Mouse (Mus musculus): ENCODE data around the gene Large1. TPM values are rescaled to one million over a fixed set of nuclear protein-coding genes. Genes with fewer than 3 reads are reported as not detected.

Gene Large1
- polyA plus RNA-seq, 1 experiment from 2014 or later = 5.6 TPM

DNA sequence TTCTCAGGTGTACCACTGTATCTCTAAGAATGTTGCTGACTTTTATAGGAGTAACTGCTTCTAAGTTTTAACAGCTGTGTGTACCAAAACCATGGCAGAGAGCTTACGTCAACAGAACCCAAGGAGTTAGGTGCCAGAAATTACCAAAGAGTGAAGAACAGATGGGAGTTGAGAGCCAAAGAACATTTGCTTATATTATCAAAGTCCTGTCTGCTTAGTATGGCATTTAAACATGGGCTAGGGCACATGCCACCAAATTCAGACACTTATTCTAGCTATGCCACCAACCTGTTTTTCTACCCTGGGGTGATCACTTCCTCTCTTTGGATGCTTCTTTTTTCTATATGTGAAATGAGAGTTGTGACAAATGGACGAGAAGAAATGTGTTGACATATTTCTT, 479.9 kb downstream of the Large1 start:
- H3K27me3 ChIP-seq (ENCODE audit: control insufficient read depth, insufficient read depth, low read length) = no peaks in the 10 kb centered on the region
- no peak for ATAC-seq (replicated peaks; ENCODE audit: extremely low read depth, insufficient read depth, low FRiP score)
- no peak overlapping the region for H3K4me3 ChIP-seq (ENCODE audit: low read length)
- no peaks in the 10 kb centered on the region for H3K4me1 ChIP-seq (ENCODE audit: control insufficient read depth, insufficient read depth, low read length)
- H3K36me3 ChIP-seq (ENCODE audit: control insufficient read depth, insufficient read depth) = peaks cover 3% of the 10 kb centered on the region; the same call in 1 of the 2 replicates
- no peak overlapping the region for H3K4me2 ChIP-seq (ENCODE audit: low read depth, low read length)
- no peak overlapping the region for H3K27ac ChIP-seq (ENCODE audit: low read length)
- WGBS = 85% methylated on average over 2 of the region's 2 CpGs
- H3K9me3 ChIP-seq (replicated peaks; ENCODE audit: control insufficient read depth, low read length) = no peaks in the 10 kb centered on the region
- H3K9ac ChIP-seq (ENCODE audit: low read length) = no peak overlapping the region

DNA sequence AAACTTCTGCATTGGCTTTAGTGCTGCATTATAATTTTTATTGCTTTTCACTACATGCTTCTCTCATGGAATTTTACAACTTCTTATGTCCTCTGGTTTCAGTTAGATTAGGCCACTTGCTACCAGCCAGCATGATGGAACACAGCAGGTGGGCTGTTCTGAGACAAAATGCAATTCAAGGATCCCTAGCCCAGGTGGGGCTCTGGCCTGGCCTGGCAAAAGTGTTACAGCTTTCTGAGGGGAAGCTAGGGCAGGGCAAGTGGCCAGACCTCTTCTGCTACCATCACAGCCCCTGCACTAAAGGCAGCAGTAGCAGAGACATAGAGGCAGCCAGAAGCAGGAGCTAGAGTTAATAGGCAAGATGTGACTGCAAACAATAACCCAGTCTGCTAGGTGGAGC, 506.5 kb downstream of the Large1 start:
- Histone ChIP-seq H3K4me2 (ENCODE audit: low read depth, low read length) (no peak overlapping the region), H3K36me3 (ENCODE audit: control insufficient read depth, insufficient read depth) (peaks cover 13% of the 10 kb centered on the region), H3K4me1 (ENCODE audit: control insufficient read depth, insufficient read depth, low read length) (no peaks in the 10 kb centered on the region), H3K4me3 (ENCODE audit: low read length) (no peak overlapping the region), H3K9ac (ENCODE audit: low read length) (no peak overlapping the region), H3K9me3 (replicated peaks; ENCODE audit: control insufficient read depth, low read length) (no peaks in the 10 kb centered on the region), H3K27ac (ENCODE audit: low read length) (no peak overlapping the region), H3K27me3 (ENCODE audit: control insufficient read depth, insufficient read depth, low read length) (no peaks in the 10 kb centered on the region)
- no peak for ATAC-seq (replicated peaks; ENCODE audit: extremely low read depth, insufficient read depth, low FRiP score)

DNA sequence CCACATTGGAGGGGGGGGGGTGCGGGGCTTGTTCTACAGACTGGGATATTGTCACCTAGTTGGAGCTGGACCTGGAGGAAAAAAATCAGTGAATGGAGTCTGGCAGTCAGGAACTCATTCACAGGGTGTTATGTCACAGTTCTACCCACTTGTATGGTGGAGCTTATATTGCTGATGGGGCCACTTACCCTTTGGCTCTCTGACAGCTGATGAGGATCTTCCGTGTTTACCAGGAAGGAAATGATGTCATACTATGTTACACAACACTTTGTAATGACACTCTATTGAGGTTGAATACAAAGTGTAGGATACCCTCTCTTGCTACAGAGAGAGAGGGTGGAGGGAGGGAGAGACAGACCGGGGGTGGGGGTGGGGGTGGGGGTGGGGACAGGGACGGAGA, 517.5 kb downstream of the Large1 start:
- no peaks in the 10 kb centered on the region for H3K27me3 ChIP-seq (ENCODE audit: control insufficient read depth, insufficient read depth, low read length)
- no peak overlapping the region for H3K9ac ChIP-seq (ENCODE audit: low read length)
- H3K4me1 ChIP-seq (ENCODE audit: control insufficient read depth, insufficient read depth, low read length) = no peaks in the 10 kb centered on the region
- ATAC-seq (replicated peaks; ENCODE audit: extremely low read depth, insufficient read depth, low FRiP score) = no peak
- H3K36me3 ChIP-seq (ENCODE audit: control insufficient read depth, insufficient read depth) = no peaks in the 10 kb centered on the region
- WGBS = 67% methylated on average over 4 of the region's 4 CpGs
- no peak overlapping the region for H3K27ac ChIP-seq (ENCODE audit: low read length)
- H3K4me3 ChIP-seq (ENCODE audit: low read length) = no peak overlapping the region
- H3K4me2 ChIP-seq (ENCODE audit: low read depth, low read length) = no peak overlapping the region
- H3K9me3 ChIP-seq (replicated peaks; ENCODE audit: control insufficient read depth, low read length) = no peaks in the 10 kb centered on the region

DNA sequence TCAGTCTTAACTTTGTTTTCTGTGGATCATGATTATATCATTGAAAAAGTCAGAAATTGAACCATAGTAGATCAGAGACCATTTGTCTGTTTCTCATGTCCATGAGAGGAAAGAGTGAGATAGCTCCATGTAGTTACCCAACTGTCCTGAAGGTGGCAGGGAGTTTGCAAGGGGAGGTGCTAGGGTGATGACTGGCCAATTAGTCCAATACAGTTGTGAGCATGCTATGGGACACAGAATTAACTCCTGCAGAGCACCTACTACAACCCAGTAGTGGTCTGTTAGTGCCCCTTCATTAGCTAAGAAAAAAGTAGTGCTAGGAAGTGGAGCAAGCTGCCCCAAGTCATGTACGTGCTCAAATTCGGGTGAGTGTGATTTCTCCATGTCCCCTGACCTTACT, 520.2 kb downstream of the Large1 start:
- Histone ChIP-seq H3K27ac (ENCODE audit: low read length) (no peak overlapping the region), H3K36me3 (ENCODE audit: control insufficient read depth, insufficient read depth) (no peaks in the 10 kb centered on the region), H3K27me3 (ENCODE audit: control insufficient read depth, insufficient read depth, low read length) (no peaks in the 10 kb centered on the region), H3K4me1 (ENCODE audit: control insufficient read depth, insufficient read depth, low read length) (no peaks in the 10 kb centered on the region), H3K4me3 (ENCODE audit: low read length) (no peak overlapping the region), H3K4me2 (ENCODE audit: low read depth, low read length) (no peak overlapping the region), H3K9me3 (replicated peaks; ENCODE audit: control insufficient read depth, low read length) (no peaks in the 10 kb centered on the region), H3K9ac (ENCODE audit: low read length) (no peak overlapping the region)
- 76% methylated on average over 2 of the region's 2 CpGs for WGBS
- ATAC-seq (replicated peaks; ENCODE audit: extremely low read depth, insufficient read depth, low FRiP score) = no peak

DNA sequence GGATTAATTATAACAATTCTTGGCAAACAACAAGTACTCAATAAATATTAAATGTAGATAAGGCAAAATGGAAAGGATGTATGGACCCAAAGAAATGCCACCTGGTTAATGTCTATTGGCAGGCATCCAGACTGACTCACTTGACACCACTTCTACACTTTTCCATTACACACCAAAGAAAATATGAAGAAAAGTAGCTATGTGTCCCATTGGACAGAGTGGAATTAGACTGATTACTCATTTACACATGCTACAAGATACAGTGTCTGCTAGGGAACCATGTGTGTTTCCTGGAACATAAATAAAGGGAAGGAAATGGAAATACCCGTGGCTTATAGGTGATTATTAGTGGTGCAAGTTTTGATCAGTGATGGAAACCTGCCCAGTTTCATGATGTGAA, 521.0 kb downstream of the Large1 start:
- Histone ChIP-seq H3K4me2 (ENCODE audit: low read depth, low read length) (no peak overlapping the region), H3K4me1 (ENCODE audit: control insufficient read depth, insufficient read depth, low read length) (no peaks in the 10 kb centered on the region), H3K36me3 (ENCODE audit: control insufficient read depth, insufficient read depth) (no peaks in the 10 kb centered on the region), H3K9ac (ENCODE audit: low read length) (no peak overlapping the region), H3K27me3 (ENCODE audit: control insufficient read depth, insufficient read depth, low read length) (no peaks in the 10 kb centered on the region), H3K4me3 (ENCODE audit: low read length) (no peak overlapping the region), H3K27ac (ENCODE audit: low read length) (no peak overlapping the region), H3K9me3 (replicated peaks; ENCODE audit: control insufficient read depth, low read length) (no peaks in the 10 kb centered on the region)
- no peak for ATAC-seq (replicated peaks; ENCODE audit: extremely low read depth, insufficient read depth, low FRiP score)
- WGBS = 44% methylated on average over 1 of the region's 1 CpGs

DNA sequence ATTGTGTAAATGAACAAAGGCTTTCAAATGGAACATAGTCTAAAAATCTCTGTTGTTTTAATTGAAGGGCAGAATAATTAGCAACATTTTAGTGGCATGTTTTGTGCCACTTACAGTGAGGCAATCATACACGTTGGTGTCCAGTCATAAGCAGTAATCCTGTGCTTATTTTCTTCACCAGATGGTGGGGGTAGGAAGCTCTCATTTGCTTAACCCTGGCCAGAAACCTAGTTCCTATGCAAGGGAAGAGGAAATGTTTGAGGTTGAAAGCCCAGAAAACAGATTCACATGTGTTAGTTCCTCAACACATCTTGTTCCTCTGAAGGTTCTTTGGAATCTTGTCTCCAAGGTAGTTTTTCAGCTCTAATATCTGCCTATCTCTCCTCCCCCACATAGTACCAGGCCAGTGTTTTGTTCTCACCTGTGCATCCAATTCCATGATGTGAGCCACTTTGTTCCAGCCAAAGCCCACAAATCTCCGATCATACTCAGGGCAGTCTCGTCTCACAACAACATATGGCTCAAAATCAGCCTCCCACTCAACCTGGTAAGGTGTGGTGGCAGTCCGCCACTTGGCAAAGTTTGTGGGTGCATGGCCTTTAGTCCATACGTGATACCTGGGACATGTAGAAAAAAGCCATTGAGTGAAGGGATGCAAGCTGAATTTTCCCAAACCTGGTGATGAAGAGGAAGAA, 535.5 kb downstream of the Large1 start:
- Histone ChIP-seq H3K27me3 (ENCODE audit: control insufficient read depth, insufficient read depth, low read length) (no peaks in the 10 kb centered on the region), H3K9ac (ENCODE audit: low read length) (no peak overlapping the region), H3K27ac (ENCODE audit: low read length) (no peak overlapping the region), H3K4me1 (ENCODE audit: control insufficient read depth, insufficient read depth, low read length) (no peaks in the 10 kb centered on the region), H3K9me3 (replicated peaks; ENCODE audit: control insufficient read depth, low read length) (no peaks in the 10 kb centered on the region), H3K4me2 (ENCODE audit: low read depth, low read length) (no peak overlapping the region), H3K36me3 (ENCODE audit: control insufficient read depth, insufficient read depth) (peaks cover 6% of the 10 kb centered on the region; the same call in 1 of the 2 replicates), H3K4me3 (ENCODE audit: low read length) (no peak overlapping the region)
- 84% methylated on average over 5 of the region's 5 CpGs for WGBS
- ATAC-seq (replicated peaks; ENCODE audit: extremely low read depth, insufficient read depth, low FRiP score) = no peak

DNA sequence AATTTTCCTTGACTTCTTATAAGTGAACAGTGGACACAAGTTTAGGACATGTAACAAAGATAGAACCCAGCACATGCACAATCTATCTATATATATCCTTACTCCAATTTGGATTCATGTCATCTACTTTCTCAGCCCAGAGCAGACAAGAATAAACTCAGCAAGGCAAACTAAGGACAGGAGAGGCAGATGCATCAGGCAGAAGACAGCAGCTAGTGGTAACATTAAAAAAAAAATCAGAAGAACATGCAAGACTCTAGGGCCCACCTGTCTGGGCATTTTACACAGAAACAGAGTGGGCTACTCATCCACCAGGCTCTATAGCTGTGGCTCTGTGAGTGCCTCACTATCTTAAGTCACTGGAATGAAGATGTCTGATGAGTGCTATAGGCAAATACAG, 536.7 kb downstream of the Large1 start:
- Histone ChIP-seq H3K4me2 (ENCODE audit: low read depth, low read length) (no peak overlapping the region), H3K9me3 (replicated peaks; ENCODE audit: control insufficient read depth, low read length) (no peaks in the 10 kb centered on the region), H3K36me3 (ENCODE audit: control insufficient read depth, insufficient read depth) (peaks cover 6% of the 10 kb centered on the region; the same call in 1 of the 2 replicates), H3K4me1 (ENCODE audit: control insufficient read depth, insufficient read depth, low read length) (no peaks in the 10 kb centered on the region), H3K4me3 (ENCODE audit: low read length) (no peak overlapping the region), H3K27me3 (ENCODE audit: control insufficient read depth, insufficient read depth, low read length) (no peaks in the 10 kb centered on the region), H3K9ac (ENCODE audit: low read length) (no peak overlapping the region), H3K27ac (ENCODE audit: low read length) (no peak overlapping the region)
- no peak for ATAC-seq (replicated peaks; ENCODE audit: extremely low read depth, insufficient read depth, low FRiP score)

DNA sequence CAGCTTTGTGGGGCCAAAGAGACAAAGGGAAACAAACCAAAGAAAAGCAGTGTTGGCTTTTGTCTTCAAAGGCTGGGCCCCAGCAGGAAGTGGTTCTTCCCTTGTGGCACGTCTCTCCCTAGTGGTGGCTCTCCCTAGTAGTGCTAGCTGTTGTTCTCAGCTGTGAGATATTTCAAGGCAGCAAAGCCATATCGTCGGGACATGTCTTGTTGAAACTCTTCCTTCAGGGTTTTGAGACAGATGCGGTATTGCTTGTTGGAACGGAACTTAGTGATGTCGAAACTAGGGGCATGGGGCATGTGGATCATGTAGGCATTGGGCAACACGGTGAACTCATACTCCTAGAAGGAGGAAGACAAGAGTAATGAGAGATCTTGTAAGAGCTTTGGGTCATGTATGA, 537.7 kb downstream of the Large1 start:
- H3K36me3 ChIP-seq (ENCODE audit: control insufficient read depth, insufficient read depth) = peaks cover 6% of the 10 kb centered on the region; the same call in 1 of the 2 replicates
- H3K9ac ChIP-seq (ENCODE audit: low read length) = no peak overlapping the region
- H3K4me3 ChIP-seq (ENCODE audit: low read length) = no peak overlapping the region
- H3K4me1 ChIP-seq (ENCODE audit: control insufficient read depth, insufficient read depth, low read length) = no peaks in the 10 kb centered on the region
- H3K27ac ChIP-seq (ENCODE audit: low read length) = no peak overlapping the region
- H3K9me3 ChIP-seq (replicated peaks; ENCODE audit: control insufficient read depth, low read length) = no peaks in the 10 kb centered on the region
- H3K4me2 ChIP-seq (ENCODE audit: low read depth, low read length) = no peak overlapping the region
- no peaks in the 10 kb centered on the region for H3K27me3 ChIP-seq (ENCODE audit: control insufficient read depth, insufficient read depth, low read length)
- ATAC-seq (replicated peaks; ENCODE audit: extremely low read depth, insufficient read depth, low FRiP score) = no peak
- WGBS = 83% methylated on average over 7 of the region's 7 CpGs

DNA sequence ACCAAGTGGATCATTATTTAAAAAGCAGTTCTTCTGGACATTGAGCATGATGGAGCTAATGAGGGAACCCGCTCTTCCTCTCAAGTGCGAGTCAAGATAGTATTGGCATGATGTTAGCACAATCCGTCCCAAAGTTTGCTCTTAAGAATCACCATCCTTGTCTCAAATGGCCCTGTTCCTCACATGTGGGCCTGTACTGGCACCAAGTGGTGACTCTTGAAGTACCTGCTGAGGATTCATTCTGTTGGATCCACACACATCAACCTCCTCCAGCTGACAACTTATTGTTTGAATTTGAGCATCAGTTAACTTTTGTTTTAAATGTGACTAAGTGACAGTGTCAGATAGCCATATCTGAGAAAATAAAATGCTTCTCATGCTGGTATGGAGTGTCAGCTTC, 540.6 kb downstream of the Large1 start:
- Histone ChIP-seq H3K4me1 (ENCODE audit: control insufficient read depth, insufficient read depth, low read length) (no peaks in the 10 kb centered on the region), H3K27me3 (ENCODE audit: control insufficient read depth, insufficient read depth, low read length) (no peaks in the 10 kb centered on the region), H3K4me2 (ENCODE audit: low read depth, low read length) (no peak overlapping the region), H3K27ac (ENCODE audit: low read length) (no peak overlapping the region), H3K9ac (ENCODE audit: low read length) (no peak overlapping the region), H3K9me3 (replicated peaks; ENCODE audit: control insufficient read depth, low read length) (no peaks in the 10 kb centered on the region), H3K4me3 (ENCODE audit: low read length) (no peak overlapping the region), H3K36me3 (ENCODE audit: control insufficient read depth, insufficient read depth) (peaks cover 6% of the 10 kb centered on the region; the same call in 1 of the 2 replicates)
- 83% methylated on average over 3 of the region's 3 CpGs for WGBS
- ATAC-seq (replicated peaks; ENCODE audit: extremely low read depth, insufficient read depth, low FRiP score) = no peak

All from heart, embryonic 16.5 days (tissue).